Mouse (Mus musculus): ENCODE data around the gene Pkp4.

DNA sequence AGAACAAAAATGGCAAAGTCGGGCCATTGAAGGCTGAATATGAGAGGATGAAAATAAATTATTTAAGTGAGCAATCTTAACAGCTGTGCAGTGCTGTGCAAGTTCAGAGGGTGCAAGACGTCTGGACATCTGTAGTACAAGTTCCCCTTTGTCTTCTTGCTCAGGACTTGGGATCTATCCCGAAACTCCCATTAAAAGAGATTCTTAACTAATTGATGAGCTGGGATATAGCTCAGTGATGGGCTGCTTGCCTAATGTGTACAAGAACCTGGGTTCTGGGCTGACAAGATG lies 84.4 kb downstream of the Pkp4 start:
- TF ChIP-seq EP300 (IDR thresholded peaks at IDR 0.05; ENCODE audit: low read depth), result no peak
- no peak for TF ChIP-seq CTCF (IDR thresholded peaks at IDR 0.05; ENCODE audit: low read depth)
